Mouse (Mus musculus) heart, embryonic 15.5 days (tissue): ENCODE measurements around the gene Emx2. TPM values are rescaled to one million over a fixed set of nuclear protein-coding genes. Genes with fewer than 3 reads are reported as not detected.

Experiments used
- ATAC-seq: fragments of 200-750 bp; cut with Nextera tagmentation; replicated peaks from 2 replicates; pipeline ENCODE4 v1.8.0; 2017; ENCODE audit warnings: low read depth, moderate TSS enrichment; ENCODE audit not compliant: insufficient number of reproducible peaks, insufficient read depth, low FRiP score
- H3K27ac ChIP-seq: fragments of 300-500 bp; sonication (generic); 2 replicates; pipeline ENCODE4 v1.5.1; 2015; ENCODE audit warnings: mild to moderate bottlenecking, inconsistent platforms
- H3K27me3 ChIP-seq: fragments of 300-500 bp; sonication (generic); 2 replicates; pipeline ENCODE4 v1.6.1; 2015; ENCODE audit warnings: inconsistent platforms
- H3K36me3 ChIP-seq: fragments of 300-500 bp; sonication (generic); 2 replicates; pipeline ENCODE4 v1.6.1; 2015; ENCODE audit warnings: mild to moderate bottlenecking, inconsistent platforms
- H3K4me1 ChIP-seq: fragments of 300-500 bp; sonication (generic); replicated peaks from 2 replicates; pipeline ENCODE4 v1.6.1; 2015; ENCODE audit warnings: inconsistent platforms
- H3K4me2 ChIP-seq: fragments of 300-500 bp; sonication (generic); 2 replicates; pipeline ENCODE4 v1.6.1; 2015; ENCODE audit warnings: inconsistent platforms, mild to moderate bottlenecking, moderate library complexity
- H3K4me3 ChIP-seq: fragments of 300-500 bp; sonication (generic); 2 replicates; pipeline ENCODE4 v1.5.1; 2015; ENCODE audit warnings: mild to moderate bottlenecking, inconsistent platforms
- H3K9ac ChIP-seq: fragments of 300-500 bp; sonication (generic); 2 replicates; pipeline ENCODE4 v1.6.1; 2015; ENCODE audit warnings: mild to moderate bottlenecking, inconsistent platforms
- H3K9me3 ChIP-seq: fragments of 300-500 bp; sonication (generic); replicated peaks from 2 replicates; pipeline ENCODE4 v1.6.1; 2016; ENCODE audit warnings: inconsistent platforms
- WGBS: fragments of 180-500 bp; shearing (Covaris S2); methylation state at CpG from one replicate; pipeline ENCODE4 v1.1.7; 2015; ENCODE audit warnings: mixed read lengths; 5-methylcytosine and 5-hydroxymethylcytosine counted together
- polyA plus RNA-seq: library from polyadenylated mRNA; unstranded; fragments of >200 nt; fragmentation: Nextera tagmentation; extraction: Ambion mirVana; gene quantifications from 2 replicates; pipeline ENCODE4 v1.2.1, GENCODE M21; 2015

Emx2 gene
- polyA plus RNA-seq, 1 experiment from 2014 or later, result not detected

- H3K27ac ChIP-seq, result no peak overlapping the region
- peaks cover 98% of the 10 kb centered on the region for H3K27me3 ChIP-seq
- no peaks in the 10 kb centered on the region for H3K36me3 ChIP-seq
- no peaks in the 10 kb centered on the region for H3K9me3 ChIP-seq
- H3K4me3 ChIP-seq, result no peak overlapping the region
- H3K4me1 ChIP-seq, result peaks cover 19% of the 10 kb centered on the region
- no peak for ATAC-seq
- WGBS, result 8% methylated on average over 19 of the region's 19 CpGs
- no peak overlapping the region for H3K4me2 ChIP-seq
- H3K9ac ChIP-seq, result no peak overlapping the region
These were observed 5.8 kb downstream of the Emx2 start for GRCm38 (mm10) chr19:59463842-59464443.

GRCm38 (mm10) chr19:59465281-59465680 is 7.1 kb downstream of the Emx2 start:
- no peak overlapping the region for H3K9ac ChIP-seq
- no peaks in the 10 kb centered on the region for H3K36me3 ChIP-seq
- 8% methylated on average over 2 of the region's 2 CpGs for WGBS
- no peak overlapping the region for H3K27ac ChIP-seq
- no peak for ATAC-seq
- H3K9me3 ChIP-seq, result no peaks in the 10 kb centered on the region
- H3K4me1 ChIP-seq, result peaks cover 20% of the 10 kb centered on the region
- no peak overlapping the region for H3K4me3 ChIP-seq
- peaks cover 100% of the 10 kb centered on the region for H3K27me3 ChIP-seq
- no peak overlapping the region for H3K4me2 ChIP-seq

- Histone ChIP-seq H3K27ac (no peak overlapping the region), H3K4me1 (peaks cover 20% of the 10 kb centered on the region), H3K4me2 (no peak overlapping the region), H3K4me3 (no peak overlapping the region), H3K9ac (no peak overlapping the region), H3K36me3 (no peaks in the 10 kb centered on the region), H3K9me3 (no peaks in the 10 kb centered on the region), H3K27me3 (peaks cover 100% of the 10 kb centered on the region)
- no peak for ATAC-seq
- 5% methylated on average over 10 of the region's 10 CpGs for WGBS
These were observed 7.7 kb downstream of the Emx2 start for GRCm38 (mm10) chr19:59465751-59466410.

- Histone ChIP-seq H3K4me2 (no peak overlapping the region), H3K9me3 (no peaks in the 10 kb centered on the region), H3K9ac (no peak overlapping the region), H3K27ac (no peak overlapping the region), H3K4me3 (no peak overlapping the region), H3K36me3 (no peaks in the 10 kb centered on the region), H3K4me1 (peaks cover 20% of the 10 kb centered on the region), H3K27me3 (peaks cover 100% of the 10 kb centered on the region)
- WGBS, result 2% methylated on average over 6 of the region's 6 CpGs
- ATAC-seq, result no peak
These were observed 8.3 kb downstream of the Emx2 start for GRCm38 (mm10) chr19:59466417-59466937.

GRCm38 (mm10) chr19:59467016-59467412 is 8.8 kb downstream of the Emx2 start:
- Histone ChIP-seq H3K4me1 (peaks cover 20% of the 10 kb centered on the region), H3K36me3 (no peaks in the 10 kb centered on the region), H3K27ac (no peak overlapping the region), H3K9me3 (no peaks in the 10 kb centered on the region), H3K4me2 (no peak overlapping the region), H3K9ac (no peak overlapping the region), H3K27me3 (peaks cover 100% of the 10 kb centered on the region), H3K4me3 (0 out of 2 replicates have a peak overlapping the region, but pooled peaks have one; percentile 7)
- ATAC-seq, result no peak
- WGBS, result under 1% methylated on average over 19 of the region's 19 CpGs

- 2% methylated on average over 23 of the region's 23 CpGs for WGBS
- Histone ChIP-seq H3K9ac (no peak overlapping the region), H3K4me2 (no peak overlapping the region), H3K36me3 (no peaks in the 10 kb centered on the region), H3K9me3 (no peaks in the 10 kb centered on the region), H3K27me3 (peaks cover 100% of the 10 kb centered on the region), H3K4me3 (0 out of 2 replicates have a peak overlapping the region, but pooled peaks have one; percentile 7), H3K27ac (no peak overlapping the region), H3K4me1 (peaks cover 20% of the 10 kb centered on the region)
- ATAC-seq, result no peak
These were observed 9.4 kb downstream of the Emx2 start for GRCm38 (mm10) chr19:59467413-59468064.

GRCm38 (mm10) chr19:59468065-59468810 is 10.1 kb downstream of the Emx2 start:
- peaks cover 100% of the 10 kb centered on the region for H3K27me3 ChIP-seq
- H3K4me2 ChIP-seq, result no peak overlapping the region
- no peaks in the 10 kb centered on the region for H3K9me3 ChIP-seq
- no peak overlapping the region for H3K9ac ChIP-seq
- no peak overlapping the region for H3K4me3 ChIP-seq
- ATAC-seq, result no peak
- peaks cover 20% of the 10 kb centered on the region for H3K4me1 ChIP-seq
- no peak overlapping the region for H3K27ac ChIP-seq
- 4% methylated on average over 26 of the region's 27 CpGs for WGBS
- no peaks in the 10 kb centered on the region for H3K36me3 ChIP-seq

- Histone ChIP-seq H3K4me3 (peak overlapping the region; percentile 37), H3K27ac (no peak overlapping the region), H3K36me3 (no peaks in the 10 kb centered on the region), H3K9me3 (no peaks in the 10 kb centered on the region), H3K4me2 (peak overlapping the region; percentile 59), H3K27me3 (peaks cover 98% of the 10 kb centered on the region), H3K4me1 (peaks cover 20% of the 10 kb centered on the region), H3K9ac (no peak overlapping the region)
- 1% methylated on average over 35 of the region's 35 CpGs for WGBS
- 0 out of 2 replicates have a peak, but pooled peaks have one; percentile 48 for ATAC-seq
These were observed 11.1 kb downstream of the Emx2 start for GRCm38 (mm10) chr19:59469035-59469949.

- 17% methylated on average over 11 of the region's 11 CpGs for WGBS
- peaks cover 20% of the 10 kb centered on the region for H3K4me1 ChIP-seq
- no peak overlapping the region for H3K27ac ChIP-seq
- no peaks in the 10 kb centered on the region for H3K36me3 ChIP-seq
- H3K4me3 ChIP-seq, result no peak overlapping the region
- H3K27me3 ChIP-seq, result peaks cover 96% of the 10 kb centered on the region
- no peak for ATAC-seq
- no peaks in the 10 kb centered on the region for H3K9me3 ChIP-seq
- H3K4me2 ChIP-seq, result no peak overlapping the region
- no peak overlapping the region for H3K9ac ChIP-seq
These were observed 12.0 kb downstream of the Emx2 start for GRCm38 (mm10) chr19:59470074-59470630.

- ATAC-seq, result no peak
- Histone ChIP-seq H3K4me3 (0 out of 2 replicates have a peak overlapping the region, but pooled peaks have one; percentile 3), H3K9ac (no peak overlapping the region), H3K4me2 (no peak overlapping the region), H3K36me3 (no peaks in the 10 kb centered on the region), H3K27ac (no peak overlapping the region), H3K4me1 (peaks cover 20% of the 10 kb centered on the region), H3K27me3 (peaks cover 92% of the 10 kb centered on the region), H3K9me3 (no peaks in the 10 kb centered on the region)
- whole genome bisulfite sequencing, result 2% methylated on average over 13 of the region's 13 CpGs
These were observed 12.7 kb downstream of the Emx2 start for GRCm38 (mm10) chr19:59470913-59471312.
